7 mouse cellular contexts compared by ENCODE assay signal in genomic region chr11:117127931-117128548, GRCm38 (mm10). TPM values are rescaled to one million over a fixed set of nuclear protein-coding genes. Genes with fewer than 3 reads are reported as not detected.
A peak's percentile ranks its signal among the peaks of the same experiment; 100 is the strongest.
DNase-seq lines count a peak whose midpoint lies in the region; ATAC-seq and TF ChIP-seq lines count a peak whose summit lies in the region.

No protein-coding gene starts in this region.

- no peak overlapping the region for H3K9ac ChIP-seq in liver, embryonic 11.5 days (ENCODE audit: low read depth, low read length)
- peak overlapping the region; percentile 54 for H3K9ac ChIP-seq in stomach, embryonic 16.5 days (ENCODE audit: low read length)

- peaks cover 80% of the 10 kb centered on the region for H3K4me1 ChIP-seq in heart, embryonic 10.5 days
- H3K4me1 ChIP-seq in liver, embryonic 11.5 days (replicated peaks; ENCODE audit: control insufficient read depth, insufficient read depth, low read length): peaks cover 30% of the 10 kb centered on the region
- peaks cover 41% of the 10 kb centered on the region for H3K4me1 ChIP-seq in stomach, embryonic 16.5 days (ENCODE audit: control insufficient read depth, insufficient read depth, low read length)

- ATAC-seq in liver, embryonic 11.5 days (replicated peaks; ENCODE audit: low FRiP score): no peak
- ATAC-seq in stomach, embryonic 16.5 days (ENCODE audit: insufficient read depth, low FRiP score): peak; percentile 61; the same call in 1 of the 2 replicates

- TF ChIP-seq POLR2A in brain, embryonic 14.5 days (IDR thresholded peaks at IDR 0.05; ENCODE audit: borderline replicate concordance, extremely low read depth, insufficient read depth, insufficient read length, poor library complexity, severe bottlenecking): no peak

- no peaks in the 10 kb centered on the region for H3K27me3 ChIP-seq in heart, embryonic 10.5 days (ENCODE audit: insufficient read depth, poor library complexity, severe bottlenecking)
- no peaks in the 10 kb centered on the region for H3K27me3 ChIP-seq in liver, embryonic 11.5 days (replicated peaks; ENCODE audit: control insufficient read depth, insufficient read depth, low read length)
- no peaks in the 10 kb centered on the region for H3K27me3 ChIP-seq in stomach, embryonic 16.5 days (ENCODE audit: control insufficient read depth, insufficient read depth, low read length)

- peak overlapping the region; percentile 19; the same call in 1 of the 2 replicates for H3K4me2 ChIP-seq in liver, embryonic 11.5 days
- H3K4me2 ChIP-seq in stomach, embryonic 16.5 days (ENCODE audit: low read depth, low read length): peak overlapping the region; percentile 6

- WGBS in heart, embryonic 10.5 days: 14% methylated on average over 12 of the region's 12 CpGs
- whole genome bisulfite sequencing in liver, embryonic 11.5 days: 47% methylated on average over 12 of the region's 12 CpGs
- 17% methylated on average over 12 of the region's 12 CpGs for whole genome bisulfite sequencing in stomach, embryonic 16.5 days

- peak overlapping the region; percentile 84 for H3K27ac ChIP-seq in heart, embryonic 10.5 days
- H3K27ac ChIP-seq in liver, embryonic 11.5 days (ENCODE audit: low read depth, low read length): peak overlapping the region; percentile 78
- peak overlapping the region; percentile 91 for H3K27ac ChIP-seq in stomach, embryonic 16.5 days (ENCODE audit: low read length)

- peak; percentile 65 for DNase-seq in adrenal gland, postnatal 10 days
- peak; percentile 76 for DNase-seq in brain, embryonic 14.5 days (ENCODE audit: low read depth)
- DNase-seq in heart, embryonic 10.5 days (ENCODE audit: low spot score): peak; percentile 89
- DNase-seq in liver, embryonic 11.5 days (ENCODE audit: low spot score): no peak
- DNase-seq in left cerebral cortex, adult 18-20 months (ENCODE audit: low spot score in 2 of 2): no peak
- no peak for DNase-seq in ovary, postnatal 36 days (ENCODE audit: low spot score)

- TF ChIP-seq CTCF in brain, embryonic 14.5 days (IDR thresholded peaks at IDR 0.05; ENCODE audit: borderline replicate concordance, extremely low read depth, insufficient read depth, insufficient read length): no peak

- H3K36me3 ChIP-seq in heart, embryonic 10.5 days: peaks cover 7% of the 10 kb centered on the region; the same call in 1 of the 2 replicates
- no peaks in the 10 kb centered on the region for H3K36me3 ChIP-seq in liver, embryonic 11.5 days (ENCODE audit: control insufficient read depth, insufficient read depth, low read length)
- no peaks in the 10 kb centered on the region for H3K36me3 ChIP-seq in stomach, embryonic 16.5 days (ENCODE audit: control insufficient read depth, insufficient read depth, low read length)

- H3K4me3 ChIP-seq in heart, embryonic 10.5 days: peak overlapping the region; percentile 12
- no peak overlapping the region for H3K4me3 ChIP-seq in liver, embryonic 11.5 days (ENCODE audit: low read depth, low read length)
- no peak overlapping the region for H3K4me3 ChIP-seq in stomach, embryonic 16.5 days (replicated peaks; ENCODE audit: low read length)

- no peaks in the 10 kb centered on the region for H3K9me3 ChIP-seq in heart, embryonic 10.5 days
- H3K9me3 ChIP-seq in liver, embryonic 11.5 days (ENCODE audit: control insufficient read depth, low read length): no peaks in the 10 kb centered on the region
- no peaks in the 10 kb centered on the region for H3K9me3 ChIP-seq in stomach, embryonic 16.5 days (replicated peaks; ENCODE audit: control insufficient read depth, low read length)

RNA-seq across cellular contexts. Expression of gene Sec14l1, which starts 13.1 kb away (rescaled TPM):
- 100 to 1,000 TPM; 101 to 113 TPM for total RNA-seq in adrenal gland, postnatal 10 days (2021)
- polyA plus RNA-seq in brain, embryonic 14.5 days (2012; rRNA removed): 77.4 and 90.5 TPM in 2 replicates
- 46.2 and 56.0 TPM in 2 replicates for polyA plus RNA-seq in heart, embryonic 10.5 days (2016; fragmentation: Nextera tagmentation; extraction: Ambion mirVana)
- polyA plus RNA-seq in liver, embryonic 11.5 days (2014; fragmentation: Nextera tagmentation; extraction: Ambion mirVana): 20.9 and 22.8 TPM in 2 replicates
- polyA plus RNA-seq in stomach, embryonic 16.5 days (2015; fragmentation: Nextera tagmentation; extraction: Ambion mirVana): 61.7 and 62.5 TPM in 2 replicates
- 100 to 1,000 TPM; 203 to 219 TPM for total RNA-seq in left cerebral cortex, adult 18-20 months (2021)

Comparison
In these comparisons a context has a peak if more than half of its experiments do, and no peak if none do; other contexts are left out.
1. DNase-seq: peak in adrenal gland, postnatal 10 days (single experiment), brain, embryonic 14.5 days (single experiment) and heart, embryonic 10.5 days (single experiment); none in liver, embryonic 11.5 days (single experiment), left cerebral cortex, adult 18-20 months (0 of 2) and ovary, postnatal 36 days (single experiment).
2. Peak in every context shown above with its lines, with median percentiles within 50 percentile points of each other: H3K27ac ChIP-seq.